Mouse (Mus musculus) v-Abl transformed pro-B cells (cell line): ENCODE data around the gene Slc29a1.

Experiments used
- in situ Hi-C, 2 experiments: fragments of 400-800 bp; cut with MboI; formaldehyde crosslinking; loops; one replicate each; pipeline ENCODE4 v1.15.1; 2025; ENCODE audit not compliant: unreplicated experiment in 2 of 2

Gene Slc29a1

GRCm38 (mm10) chr17:45612921-45613320, 13.5 kb upstream of the Slc29a1 start:
- in situ Hi-C loops, result no loop called here

- in situ Hi-C loops, result no loop called here
These were observed 12.6 kb upstream of the Slc29a1 start for GRCm38 (mm10) chr17:45612008-45612407.

GRCm38 (mm10) chr17:45610144-45610866, 10.9 kb upstream of the Slc29a1 start:
- in situ Hi-C loops, result no loop called here

GRCm38 (mm10) chr17:45608396-45608795, 9.0 kb upstream of the Slc29a1 start:
- in situ Hi-C loops, result no loop called here

GRCm38 (mm10) chr17:45606992-45607879, 7.8 kb upstream of the Slc29a1 start:
- in situ Hi-C loops, result no loop called here

GRCm38 (mm10) chr17:45602984-45603383, 3.6 kb upstream of the Slc29a1 start:
- in situ Hi-C loops, result no loop called here

GRCm38 (mm10) chr17:45601877-45602304, 2.5 kb upstream of the Slc29a1 start, which contains the start of gene Mymx:
Mymx (minus strand) TSS chr17:45602102.
- in situ Hi-C loops, result no loop called here

- in situ Hi-C loops, result no loop called here
These were observed 1.9 kb upstream of the Slc29a1 start for GRCm38 (mm10) chr17:45601325-45601724.

- in situ Hi-C loops, result no loop called here
These were observed 861 bp upstream of the Slc29a1 start for GRCm38 (mm10) chr17:45600267-45600666.

- in situ Hi-C loops, result no loop called here
These were observed 515 bp downstream of the Slc29a1 start for GRCm38 (mm10) chr17:45598891-45599290.

GRCm38 (mm10) chr17:45598376-45598775, 1.0 kb downstream of the Slc29a1 start:
- in situ Hi-C loops, result no loop called here

- in situ Hi-C loops, result no loop called here
These were observed 1.6 kb downstream of the Slc29a1 start for GRCm38 (mm10) chr17:45597787-45598186.

GRCm38 (mm10) chr17:45596631-45597396, 2.6 kb downstream of the Slc29a1 start:
- in situ Hi-C loops, result no loop called here

- in situ Hi-C loops, result no loop called here
These were observed 3.5 kb downstream of the Slc29a1 start for GRCm38 (mm10) chr17:45595736-45596390.

GRCm38 (mm10) chr17:45594881-45595735, 4.3 kb downstream of the Slc29a1 start:
- in situ Hi-C loops, result loop anchor here in 1 of 2 experiments (5.0 kb wide), 1 partner anchor 32 kb away; no protein-coding TSS in a partner anchor

- in situ Hi-C loops, result loop anchor here in 1 of 2 experiments (5.0 kb wide), 1 partner anchor 33 kb away; no protein-coding TSS in a partner anchor
These were observed 5.2 kb downstream of the Slc29a1 start for GRCm38 (mm10) chr17:45594195-45594594.

- in situ Hi-C loops, result loop anchor here in 1 of 2 experiments (5.0 kb wide), 1 partner anchor 34 kb away; no protein-coding TSS in a partner anchor
These were observed 5.9 kb downstream of the Slc29a1 start for GRCm38 (mm10) chr17:45593479-45593878.

GRCm38 (mm10) chr17:45592606-45593431, 6.6 kb downstream of the Slc29a1 start:
- in situ Hi-C loops, result loop anchor here in 1 of 2 experiments (5.0 kb wide), 1 partner anchor 34 kb away; no protein-coding TSS in a partner anchor
